Mouse (Mus musculus) erythroblast, adult 5-6 weeks (primary cell): ENCODE measurements around the gene Rps21. TPM values are rescaled to one million over a fixed set of nuclear protein-coding genes. Genes with fewer than 3 reads are reported as not detected.
A peak's percentile ranks its signal among the peaks of the same experiment; 100 is the strongest.

Experiments
- ATAC-seq: replicated peaks from 2 replicates; pipeline ENCODE4 v1.8.0; 2016; ENCODE audit warnings: moderate number of reproducible peaks, mild to moderate bottlenecking, moderate TSS enrichment, inconsistent platforms; ENCODE audit not compliant: poor library complexity, low FRiP score, severe bottlenecking
- total RNA-seq, 2 experiments: library from RNA; stranded (forward) in 1 of 2; stranded (reverse) in 1 of 2; fragments of 150-400 nt in 1 of 2; fragments of 200-764, 138-1000 nt in 1 of 2; gene quantifications; 2 replicates each; pipeline versions ENCODE4 v1.2.3 to v1.2.4; 2015 to 2017; ENCODE audit warnings: low replicate concordance in 2 of 2

Rps21 gene
- total RNA-seq, 2 experiments from 2014 or later, result 275 to 447 TPM

DNA sequence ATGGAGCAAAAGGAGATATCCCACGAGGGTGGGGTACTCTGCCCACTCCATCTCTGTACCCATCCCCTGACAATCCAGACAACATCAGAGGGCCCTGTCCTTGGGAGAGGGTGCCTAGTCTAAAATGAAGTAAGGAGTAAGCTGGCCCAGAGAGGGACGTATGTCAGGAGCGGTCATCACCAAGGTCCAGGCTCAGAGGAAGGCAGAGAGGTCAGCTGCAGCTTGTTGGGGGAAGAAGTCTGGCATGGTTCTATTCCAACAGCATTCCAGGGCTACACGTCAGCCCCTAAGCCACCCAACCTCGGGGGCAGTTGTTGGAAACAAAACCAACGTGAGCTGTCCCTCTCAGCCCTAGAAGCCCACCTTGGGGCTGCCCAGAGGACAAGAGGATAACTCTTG, 29.1 kb upstream of the Rps21 start:
- ATAC-seq, result no peak

DNA sequence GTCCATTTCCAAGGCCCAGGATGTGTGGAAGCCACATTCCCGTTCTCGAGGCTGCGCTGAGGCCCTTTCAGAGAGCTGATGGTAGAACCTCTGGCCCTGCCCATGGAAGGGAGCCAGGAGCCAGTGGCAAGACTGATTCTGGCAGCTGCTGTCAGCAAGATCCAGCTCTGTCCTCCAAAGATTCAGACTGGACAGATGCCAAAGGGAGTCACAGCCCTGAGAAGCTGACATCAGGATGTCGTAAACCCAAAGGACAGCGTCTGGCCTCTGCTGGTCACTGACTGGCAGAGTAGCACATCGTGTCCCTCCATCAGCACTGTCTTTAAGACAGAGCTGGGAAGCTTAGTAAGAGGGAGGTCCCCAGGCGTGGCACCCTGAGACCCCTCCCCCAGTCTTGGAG, 28.6 kb upstream of the Rps21 start:
- no peak for ATAC-seq

DNA sequence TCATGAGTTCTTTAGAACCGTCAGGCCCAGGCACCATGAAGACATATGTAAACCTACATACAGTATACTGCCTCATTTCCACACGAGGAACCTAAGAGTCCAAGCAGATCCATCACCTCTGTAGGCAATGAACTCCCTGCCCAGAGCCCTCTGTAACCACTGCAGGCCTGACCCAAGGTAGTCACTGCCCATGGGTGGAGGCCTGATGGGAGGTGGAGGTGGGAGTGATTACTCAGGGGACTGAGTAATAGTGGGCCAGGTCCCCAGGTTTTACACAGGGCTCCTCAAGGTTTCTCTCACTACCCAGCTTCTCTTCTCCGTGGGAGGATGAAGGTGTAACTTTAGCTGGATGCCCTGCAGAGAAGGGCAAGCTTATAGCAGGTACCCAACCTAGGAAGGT, 28.0 kb upstream of the Rps21 start:
- ATAC-seq, result no peak

DNA sequence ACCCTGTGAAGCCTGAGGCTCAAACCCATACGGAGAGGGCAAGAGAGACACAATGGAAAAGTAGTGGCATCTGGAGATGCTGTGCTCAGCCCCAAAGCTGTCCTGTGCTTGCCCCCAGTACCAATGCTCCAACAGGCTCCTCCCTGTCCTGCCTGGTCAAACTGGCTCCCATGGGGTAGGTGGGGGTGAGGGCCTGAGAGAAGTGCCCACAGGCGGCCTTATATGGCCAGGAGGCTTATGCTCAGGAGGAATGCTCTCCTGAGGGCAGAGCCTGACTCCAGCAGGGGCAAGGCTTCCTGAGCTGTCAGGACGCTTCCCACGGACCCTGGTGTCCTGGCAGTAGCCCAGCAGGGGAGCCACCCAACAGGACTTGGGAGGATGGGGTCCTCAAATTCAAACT, 26.7 kb upstream of the Rps21 start:
- no peak for ATAC-seq

DNA sequence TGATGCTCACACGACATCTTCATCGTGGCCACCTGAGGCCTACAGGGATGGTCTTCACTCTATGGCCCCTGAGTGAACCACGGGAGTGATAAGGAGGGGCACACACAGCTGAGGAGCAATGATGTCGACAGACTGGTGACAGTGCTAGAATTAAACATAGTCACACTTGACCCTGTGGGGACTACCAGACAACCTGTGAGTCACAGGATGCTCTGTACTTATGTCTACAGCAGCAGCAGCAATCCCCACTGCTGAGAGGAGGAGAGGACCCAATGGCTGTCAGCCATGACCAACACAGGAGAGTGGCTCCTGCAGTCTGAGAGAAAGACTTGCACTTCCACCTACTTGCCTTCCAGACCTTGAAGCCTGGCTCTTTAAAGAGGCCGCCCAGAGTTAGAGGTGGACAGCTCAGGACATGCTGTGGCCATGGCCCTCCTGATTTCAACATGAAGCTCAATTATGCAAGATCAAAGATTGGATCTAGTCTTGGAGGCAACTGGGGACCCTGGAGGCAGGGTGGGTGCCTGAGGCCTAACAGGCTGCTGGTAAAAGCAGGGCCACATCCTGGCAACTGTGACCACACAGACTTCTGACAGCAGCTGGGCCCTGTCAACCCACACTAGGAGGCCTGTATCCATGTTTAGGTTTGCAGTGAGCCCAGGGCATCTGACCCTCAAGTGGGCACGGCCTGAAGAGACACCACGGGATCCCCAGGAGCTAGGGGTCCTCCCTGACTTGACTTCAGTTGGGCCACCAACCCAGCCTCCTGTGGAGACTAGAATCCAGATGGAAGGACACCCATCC, 23.9 kb upstream of the Rps21 start:
- ATAC-seq, result no peak

DNA sequence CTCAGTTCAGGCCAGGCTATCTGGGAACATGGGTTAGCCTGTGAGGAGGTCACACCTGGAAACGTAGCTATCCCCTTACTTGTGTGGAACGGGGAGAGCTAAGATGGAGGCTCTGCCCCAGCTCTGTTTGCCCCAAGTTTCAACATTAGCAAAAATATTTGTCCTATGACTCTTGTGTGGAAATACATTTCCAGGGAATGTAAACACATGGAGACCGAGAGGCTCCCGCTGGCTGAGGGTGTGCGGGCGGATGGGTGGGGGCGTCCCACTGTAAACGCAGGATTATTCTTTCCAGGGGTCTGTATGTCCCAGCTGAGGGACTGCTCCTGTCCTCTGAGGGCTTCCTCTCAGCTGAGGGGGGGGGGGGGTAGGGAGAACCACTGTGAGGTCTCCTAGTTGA, 22.8 kb upstream of the Rps21 start:
- ATAC-seq, result no peak

DNA sequence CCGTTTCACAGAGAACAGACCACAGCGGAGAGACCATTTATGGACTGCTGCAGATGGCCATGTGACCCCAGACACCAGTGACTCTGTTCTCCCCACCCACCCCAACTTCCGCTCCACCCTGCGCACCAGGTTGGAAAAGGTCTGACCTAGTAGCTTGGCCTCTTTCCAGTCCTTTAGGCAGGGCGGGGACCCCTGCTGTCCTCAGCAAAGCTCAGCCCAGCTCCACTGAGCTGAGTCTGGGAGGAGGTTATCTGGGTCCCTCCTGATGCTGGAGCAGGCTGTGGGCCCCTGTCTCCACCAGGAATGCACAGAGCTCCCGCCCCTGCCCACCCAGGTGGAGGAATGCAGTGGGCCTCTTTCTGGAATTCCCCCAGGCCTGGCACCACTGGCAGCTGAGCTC, 22.2 kb upstream of the Rps21 start:
- no peak for ATAC-seq

DNA sequence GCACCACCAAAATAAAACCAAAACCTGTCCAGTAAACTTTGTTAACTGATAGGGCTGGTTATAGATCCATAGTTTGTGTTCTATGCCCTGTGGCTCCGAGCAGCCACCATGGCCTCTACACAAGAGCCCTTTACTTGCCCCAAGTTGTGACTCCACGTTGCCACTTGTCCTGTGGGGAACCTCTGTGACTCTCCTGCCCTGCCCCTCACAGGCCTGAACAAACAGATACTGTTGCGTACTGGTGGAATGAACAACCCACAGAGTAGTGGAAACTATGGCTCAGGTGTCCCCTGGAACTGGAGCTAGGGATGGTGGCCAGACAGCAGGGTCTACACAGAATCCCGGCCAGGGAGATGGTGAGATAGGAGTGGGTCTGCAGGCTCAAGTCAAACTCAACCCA, 21.4 kb upstream of the Rps21 start:
- no peak for ATAC-seq

DNA sequence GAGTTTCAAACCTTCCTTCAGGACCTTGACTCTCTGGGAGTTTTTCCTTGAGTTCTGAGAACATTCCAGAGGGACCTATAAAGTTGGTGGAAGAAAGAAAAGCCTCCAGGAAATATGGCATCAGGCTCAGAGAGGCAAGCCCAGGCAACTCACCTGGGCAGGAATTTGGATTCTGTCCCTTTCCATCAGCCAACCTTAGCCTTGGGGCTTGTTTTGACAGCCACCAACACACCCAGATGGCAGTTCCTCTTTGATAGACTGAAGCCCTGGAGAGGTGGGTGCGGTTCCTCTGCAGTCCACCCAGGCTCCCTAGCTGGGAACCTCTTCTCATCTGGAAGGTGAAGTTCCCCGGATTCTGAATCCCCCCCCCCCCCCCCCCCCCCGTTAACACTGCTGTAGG, 20.7 kb upstream of the Rps21 start:
- ATAC-seq, result peak; percentile 59

DNA sequence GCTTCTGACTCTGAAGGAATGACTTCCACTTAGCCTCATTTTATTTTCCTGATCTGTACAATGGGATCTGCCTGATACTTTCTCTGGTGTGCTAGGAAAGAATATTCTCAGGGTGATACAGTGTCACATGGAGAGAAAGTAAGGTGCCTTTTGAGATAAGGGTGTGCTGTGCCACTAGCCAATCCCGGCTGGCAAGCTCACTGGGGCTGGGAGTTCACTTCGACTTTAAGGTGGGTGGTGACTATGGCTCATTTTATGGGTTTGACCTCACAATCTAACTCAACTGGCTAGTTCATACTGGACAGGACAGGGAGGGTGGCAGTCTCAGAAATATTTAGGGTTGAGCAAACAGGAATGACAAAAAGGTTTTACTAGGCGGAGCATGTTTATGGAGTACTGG, 20.2 kb upstream of the Rps21 start:
- ATAC-seq, result peak; percentile 86

DNA sequence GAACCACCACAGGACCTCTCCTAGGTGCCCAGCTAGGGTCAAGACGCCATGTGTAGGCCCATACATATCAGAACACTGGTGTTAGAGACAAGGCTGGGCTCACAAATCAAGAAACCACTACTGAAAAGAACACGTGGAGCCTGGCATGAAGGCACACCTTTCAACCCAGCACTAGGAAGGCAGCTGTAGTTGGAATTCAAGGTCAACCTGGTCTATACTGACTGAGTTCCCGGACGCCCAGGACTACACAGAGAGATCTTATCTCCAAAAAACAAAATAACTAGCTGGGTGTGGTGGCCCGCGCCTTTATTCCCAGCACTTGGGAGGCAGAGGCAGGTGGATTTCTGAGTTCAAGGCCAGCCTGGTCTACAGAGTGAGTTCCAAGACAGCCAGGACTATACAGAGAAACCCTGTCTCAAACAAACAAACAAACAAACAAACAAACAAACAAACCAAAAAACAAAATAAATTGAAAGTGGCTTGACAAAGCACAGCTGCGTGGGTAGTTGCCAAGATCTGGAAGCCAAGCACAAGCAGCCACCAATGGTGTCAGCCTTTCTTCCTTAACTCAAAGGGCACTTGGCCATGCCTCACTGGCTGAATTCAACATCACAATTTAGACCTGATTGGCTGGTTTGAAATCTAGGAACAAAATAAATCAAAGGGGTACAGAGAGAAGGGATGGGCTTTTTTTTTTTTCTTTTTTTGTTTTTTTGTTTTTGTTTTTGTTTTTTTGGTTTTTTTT, 19.4 kb upstream of the Rps21 start:
- no peak for ATAC-seq

DNA sequence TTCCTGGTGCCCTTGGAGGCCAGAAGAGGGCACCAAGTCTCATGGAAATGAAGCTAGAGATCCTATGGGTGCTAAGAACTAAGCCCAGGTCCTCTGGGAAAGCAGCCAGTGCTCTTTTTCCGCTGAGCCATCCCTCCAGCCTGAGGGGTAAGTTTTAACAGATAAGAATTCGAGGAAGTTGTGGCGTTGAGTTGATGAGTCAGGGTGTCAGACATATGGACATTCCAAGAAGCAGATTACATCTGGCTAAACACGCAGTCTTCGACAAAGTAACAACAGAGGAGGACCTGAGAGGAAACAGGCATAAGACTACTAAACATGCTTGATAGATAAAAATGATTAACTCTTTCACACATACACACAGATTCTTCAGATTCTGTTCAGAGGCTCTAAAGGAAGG, 18.6 kb upstream of the Rps21 start:
- ATAC-seq, result no peak

DNA sequence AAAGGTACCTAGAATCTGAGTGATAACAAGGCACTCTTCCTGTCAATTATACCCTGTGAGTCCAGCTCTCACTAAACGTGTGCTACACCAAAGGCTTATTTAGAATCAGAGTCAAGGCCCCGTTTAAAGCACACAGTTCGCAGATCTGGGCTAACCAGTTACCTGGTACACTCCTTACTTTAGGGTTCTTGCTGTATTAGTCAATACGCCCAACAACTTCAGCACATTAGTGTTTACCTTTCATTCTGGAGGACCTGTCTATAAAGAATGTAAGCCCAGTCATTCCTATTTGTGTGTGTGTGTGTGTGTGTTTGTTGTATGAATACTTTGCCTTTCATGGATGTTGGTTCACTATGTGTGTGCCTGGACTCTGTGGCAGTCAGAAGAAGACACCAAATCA, 14.1 kb upstream of the Rps21 start:
- no peak for ATAC-seq

DNA sequence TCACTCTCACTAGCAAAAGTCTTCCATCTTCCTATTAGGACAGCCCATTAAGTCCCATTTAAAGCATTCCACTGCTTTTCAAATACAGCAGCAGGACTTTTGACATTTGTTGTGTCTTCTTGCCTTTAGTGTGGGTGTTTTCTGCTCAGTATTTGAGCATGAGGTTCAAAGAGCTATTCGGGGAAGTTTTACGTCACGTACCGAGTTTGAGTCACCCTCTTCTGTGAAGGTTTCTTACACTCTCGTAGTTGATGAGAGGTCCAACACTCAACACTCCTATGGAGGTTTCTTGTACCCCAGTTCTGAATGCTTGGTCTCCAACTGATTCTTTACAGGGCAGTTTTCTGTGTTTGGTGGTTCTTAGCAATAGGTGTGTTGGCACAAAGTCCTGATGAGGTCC, 9.3 kb upstream of the Rps21 start:
- ATAC-seq, result no peak

DNA sequence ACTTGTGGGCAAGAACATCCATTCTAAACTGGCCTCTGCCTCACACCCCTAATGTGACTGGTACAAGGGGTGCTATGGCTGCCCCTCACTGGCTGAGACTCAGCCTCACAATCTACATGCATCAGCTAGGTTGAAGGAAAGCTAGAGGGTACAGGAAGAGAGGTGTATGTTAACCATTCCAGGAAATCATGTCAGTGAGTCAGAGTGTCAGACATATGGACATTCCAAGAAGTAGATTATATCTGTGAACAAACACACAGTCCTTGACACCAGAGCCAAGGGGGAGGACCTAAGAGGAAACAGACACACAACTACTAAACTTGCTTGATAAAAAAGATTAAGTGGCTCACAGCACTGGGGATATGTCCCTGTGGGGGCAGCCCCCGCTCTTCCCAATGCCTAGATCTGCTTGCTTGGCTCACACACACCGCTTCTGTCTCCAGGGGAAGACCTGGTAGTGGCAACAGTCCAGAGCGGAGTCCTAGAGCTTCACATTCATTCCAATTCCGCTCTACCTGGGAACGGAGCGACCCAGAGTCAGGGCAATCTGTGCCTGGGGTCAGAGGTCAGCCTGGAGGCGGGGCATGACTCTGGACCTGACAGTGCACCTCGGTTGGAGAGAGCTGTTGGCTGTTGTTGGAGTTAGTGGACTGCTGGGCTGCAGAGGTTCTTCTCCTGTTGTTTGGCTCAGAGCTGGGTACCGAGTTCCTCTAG, 8.1 kb upstream of the Rps21 start:
- no peak for ATAC-seq

DNA sequence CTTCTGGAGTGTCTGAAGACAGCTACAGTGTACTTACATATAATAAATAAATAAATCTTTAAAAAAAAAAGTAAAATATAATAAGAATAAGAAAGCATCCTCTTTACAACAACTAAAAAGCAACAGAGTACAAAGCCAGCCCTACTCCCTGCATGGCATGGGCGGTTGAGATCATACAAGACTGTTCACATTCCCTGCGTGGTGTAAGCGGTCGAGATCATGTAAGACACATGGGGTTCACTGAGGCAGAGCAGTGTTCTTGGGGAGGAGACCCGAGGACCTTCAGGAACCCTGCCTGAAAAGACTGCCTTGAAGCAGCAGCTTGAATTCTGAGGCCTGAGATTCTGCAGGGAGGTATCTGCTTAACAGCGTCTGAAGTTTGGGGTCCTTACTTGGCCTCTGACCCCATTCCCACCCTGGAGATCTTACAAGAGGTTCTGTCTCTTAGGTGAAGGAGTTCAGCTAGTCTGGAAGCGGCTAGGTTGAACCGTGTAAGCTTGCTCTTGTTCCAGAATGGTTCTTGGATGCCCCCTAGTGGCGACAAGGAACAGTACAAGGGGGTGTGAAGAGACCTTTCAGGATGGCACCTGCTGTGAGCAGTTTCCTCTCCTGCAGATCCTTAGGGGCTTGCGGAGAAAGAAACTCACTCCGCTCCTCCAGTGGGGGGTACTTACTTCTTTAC, 6.1 kb upstream of the Rps21 start:
- ATAC-seq, result peak; percentile 88

DNA sequence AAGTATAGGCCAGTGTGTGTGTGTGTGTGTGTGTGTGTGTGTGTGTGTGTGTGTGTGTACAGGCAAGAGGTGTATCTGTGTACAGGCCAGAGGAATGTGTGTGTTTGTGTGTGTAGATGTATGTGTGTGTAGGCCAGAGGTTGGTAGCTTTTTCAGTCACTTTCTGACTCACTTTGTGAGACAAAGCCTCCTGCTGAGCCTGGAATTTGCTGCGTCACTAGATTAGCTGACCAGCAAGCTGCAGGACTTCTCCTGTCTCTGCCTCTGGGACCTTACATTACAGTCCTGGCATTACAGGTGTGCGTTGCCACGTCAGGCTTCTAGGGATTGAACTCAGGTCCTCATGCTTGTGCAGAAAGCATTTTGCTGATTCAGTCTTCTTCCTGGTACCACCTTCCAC, 5.3 kb upstream of the Rps21 start:
- ATAC-seq, result no peak

DNA sequence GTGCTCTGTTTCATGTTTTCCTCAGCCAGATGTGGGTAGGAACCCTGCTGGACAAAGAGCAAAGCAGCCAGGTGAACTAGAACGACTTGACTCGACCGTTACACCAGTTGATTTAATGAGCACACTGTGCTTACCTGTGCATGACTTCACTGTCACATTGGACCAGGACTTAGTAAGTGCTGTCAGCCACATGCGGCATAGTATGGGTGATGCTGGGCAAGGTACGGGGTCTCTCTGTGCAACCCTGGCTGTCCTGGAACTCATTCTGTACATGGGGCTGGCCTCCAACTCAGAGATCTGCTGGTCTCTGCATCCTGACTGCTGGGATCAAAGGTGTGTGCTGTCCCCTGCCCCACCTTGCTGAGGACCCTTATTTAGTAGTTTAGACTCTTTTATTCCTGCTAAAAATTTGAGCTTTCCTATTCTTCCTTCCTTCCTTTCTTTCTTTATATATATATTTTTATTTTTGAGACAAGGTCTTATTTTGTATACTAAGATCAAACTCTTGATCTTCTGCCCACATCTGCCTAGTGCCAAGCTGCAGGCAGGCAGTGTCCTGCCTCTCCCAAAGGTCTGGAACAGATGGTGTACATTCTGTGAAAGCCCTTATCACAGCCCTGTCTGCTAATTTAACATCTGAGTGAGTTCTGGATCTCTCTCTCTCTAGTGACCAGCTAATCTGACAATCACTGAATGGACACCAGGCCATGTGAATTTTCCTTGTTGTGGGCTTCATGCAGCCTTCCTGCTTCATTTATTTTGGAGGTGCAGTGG, 2.6 kb upstream of the Rps21 start:
- ATAC-seq, result no peak

DNA sequence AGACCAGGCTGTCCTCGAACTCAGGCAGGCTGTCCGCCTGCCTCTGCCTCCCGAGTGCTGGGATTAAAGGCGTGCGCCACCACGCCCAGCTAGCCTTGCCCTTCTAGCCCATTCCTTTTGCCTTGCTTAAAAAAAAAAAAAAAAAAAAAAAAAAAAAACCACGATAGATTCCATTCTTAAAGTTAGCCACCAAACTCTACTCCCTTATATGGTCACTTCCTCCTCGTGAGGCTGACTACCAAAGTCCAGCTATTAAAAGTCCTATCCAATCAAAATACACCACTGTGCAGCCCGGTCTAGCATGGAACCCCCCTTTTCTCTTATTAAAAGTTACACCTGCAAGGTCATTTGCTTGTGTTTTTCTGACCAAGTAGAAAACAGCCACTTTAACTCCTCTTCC, 1.5 kb upstream of the Rps21 start:
- ATAC-seq, result no peak
